Mouse (Mus musculus): ENCODE data around the gene Adgrl3. TPM values are rescaled to one million over a fixed set of nuclear protein-coding genes. Genes with fewer than 3 reads are reported as not detected.
"Not testable (repeated sequence)": the region's sequence is repeated elsewhere in the genome, so short reads cannot be mapped to it uniquely, and the experiment has no call there.

Adgrl3 gene
- polyA plus RNA-seq, 1 experiment from 2014 or later = 2.0 TPM

DNA sequence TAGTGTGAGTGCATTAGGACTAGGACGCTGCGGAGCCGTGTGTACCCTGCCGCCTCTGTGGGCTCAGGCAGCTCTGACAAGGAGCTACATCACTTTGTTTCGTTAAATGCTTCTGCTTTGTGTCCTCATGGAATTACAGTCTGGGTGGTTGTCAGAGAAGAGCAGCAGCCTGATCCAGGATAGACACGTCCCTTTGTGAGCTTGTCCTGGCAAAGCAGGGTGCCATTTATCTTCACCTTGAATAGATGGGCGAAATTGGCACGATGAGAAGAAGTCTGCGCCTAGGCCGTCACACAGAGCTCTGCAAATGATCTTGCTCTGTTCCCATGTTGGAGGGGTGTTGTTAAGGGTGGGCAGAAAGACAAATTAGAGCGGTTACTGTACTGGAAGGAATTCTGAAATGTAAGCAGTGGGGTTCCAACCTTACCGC, 504.6 kb downstream of the Adgrl3 start:
- Histone ChIP-seq H3K4me2 (no peak overlapping the region), H3K9me3 (replicated peaks) (no peaks in the 10 kb centered on the region), H3K27ac (no peak overlapping the region), H3K9ac (no peak overlapping the region), H3K4me1 (replicated peaks) (no peaks in the 10 kb centered on the region), H3K36me3 (no peaks in the 10 kb centered on the region), H3K4me3 (replicated peaks) (no peak overlapping the region), H3K27me3 (no peaks in the 10 kb centered on the region)
- DNase-seq = no peak
- no peak for ATAC-seq (ENCODE audit: low read depth)
- WGBS (ENCODE audit: insufficient replicate concordance) = 83% methylated on average over 12 of the region's 12 CpGs

DNA sequence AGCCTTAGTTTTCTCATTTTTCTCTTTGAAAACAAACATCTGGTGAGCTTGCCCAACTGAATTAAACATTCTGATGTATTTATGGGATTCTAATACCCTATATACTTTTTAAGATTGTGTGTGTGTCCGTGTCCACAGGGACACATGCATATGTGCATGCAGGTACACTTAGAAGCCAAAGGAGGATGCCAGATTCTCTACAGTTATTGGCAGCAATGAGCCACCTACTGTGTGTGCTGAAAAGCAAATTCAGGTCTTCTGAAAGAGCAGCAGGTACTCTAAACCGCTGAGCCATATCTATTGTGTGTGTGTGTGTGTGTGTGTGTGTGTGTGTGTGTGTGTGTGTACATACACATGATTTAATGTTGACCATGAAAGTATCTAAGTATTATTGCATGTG, 505.4 kb downstream of the Adgrl3 start:
- ATAC-seq (ENCODE audit: low read depth) = no peak
- Histone ChIP-seq H3K4me2 (no peak overlapping the region), H3K9me3 (replicated peaks) (no peaks in the 10 kb centered on the region), H3K4me3 (replicated peaks) (no peak overlapping the region), H3K36me3 (no peaks in the 10 kb centered on the region), H3K27ac (no peak overlapping the region), H3K9ac (no peak overlapping the region), H3K4me1 (replicated peaks) (no peaks in the 10 kb centered on the region), H3K27me3 (no peaks in the 10 kb centered on the region)
- whole genome bisulfite sequencing (ENCODE audit: insufficient replicate concordance) = 62% methylated on average over 2 of the region's 2 CpGs
- no peak for DNase-seq

DNA sequence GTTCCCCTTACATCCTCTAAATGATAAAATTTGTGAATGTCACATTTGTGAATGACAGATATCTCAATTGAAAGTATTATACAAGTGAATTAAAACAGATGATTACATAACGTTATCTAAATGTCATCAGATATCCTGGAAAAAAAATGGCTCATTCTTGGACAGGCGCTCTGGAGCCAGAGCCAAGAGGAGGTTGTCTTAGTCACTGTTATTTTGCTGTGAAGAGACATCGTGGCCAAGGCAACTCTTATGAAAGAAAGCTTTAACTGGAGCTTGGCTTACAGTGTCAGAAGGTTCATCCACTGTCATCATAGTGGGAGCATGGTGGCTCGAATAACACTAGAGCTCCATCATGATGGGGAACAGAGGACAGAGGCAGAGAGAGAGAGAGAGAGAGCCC, 511.7 kb downstream of the Adgrl3 start:
- H3K4me2 ChIP-seq = no peak overlapping the region
- H3K9me3 ChIP-seq (replicated peaks) = no peaks in the 10 kb centered on the region
- H3K4me1 ChIP-seq (replicated peaks) = no peaks in the 10 kb centered on the region
- H3K27me3 ChIP-seq = no peaks in the 10 kb centered on the region
- no peak overlapping the region for H3K27ac ChIP-seq
- H3K36me3 ChIP-seq = no peaks in the 10 kb centered on the region
- H3K4me3 ChIP-seq (replicated peaks) = no peak overlapping the region
- DNase-seq = no peak
- no peak for ATAC-seq (ENCODE audit: low read depth)
- H3K9ac ChIP-seq = no peak overlapping the region
- 68% methylated on average over 4 of the region's 4 CpGs for WGBS (ENCODE audit: insufficient replicate concordance)

DNA sequence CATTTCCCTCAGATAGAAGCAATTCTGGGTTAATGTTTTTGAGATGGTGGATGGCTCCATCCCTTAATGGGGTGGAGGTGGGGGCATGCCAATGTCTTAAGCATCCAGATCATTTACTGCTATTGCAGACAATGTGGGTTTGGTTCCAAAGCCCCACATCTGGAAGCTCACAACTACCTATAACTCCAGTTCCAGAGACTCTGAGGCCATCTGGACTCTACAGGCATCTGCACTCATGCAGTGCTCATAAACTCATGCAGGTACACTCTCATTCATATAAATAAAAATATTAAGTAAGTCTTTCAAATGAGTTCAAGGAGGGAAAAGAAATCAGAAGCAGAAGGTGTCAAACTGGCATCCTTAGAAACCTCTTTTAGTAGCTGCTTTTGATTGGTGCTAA, 530.3 kb downstream of the Adgrl3 start:
- Histone ChIP-seq H3K9me3 (replicated peaks) (no peaks in the 10 kb centered on the region), H3K9ac (no peak overlapping the region), H3K4me1 (replicated peaks) (no peaks in the 10 kb centered on the region), H3K4me3 (replicated peaks) (no peak overlapping the region), H3K27ac (no peak overlapping the region), H3K4me2 (no peak overlapping the region), H3K36me3 (no peaks in the 10 kb centered on the region), H3K27me3 (no peaks in the 10 kb centered on the region)
- ATAC-seq (ENCODE audit: low read depth) (no peak), DNase-seq (no peak)

DNA sequence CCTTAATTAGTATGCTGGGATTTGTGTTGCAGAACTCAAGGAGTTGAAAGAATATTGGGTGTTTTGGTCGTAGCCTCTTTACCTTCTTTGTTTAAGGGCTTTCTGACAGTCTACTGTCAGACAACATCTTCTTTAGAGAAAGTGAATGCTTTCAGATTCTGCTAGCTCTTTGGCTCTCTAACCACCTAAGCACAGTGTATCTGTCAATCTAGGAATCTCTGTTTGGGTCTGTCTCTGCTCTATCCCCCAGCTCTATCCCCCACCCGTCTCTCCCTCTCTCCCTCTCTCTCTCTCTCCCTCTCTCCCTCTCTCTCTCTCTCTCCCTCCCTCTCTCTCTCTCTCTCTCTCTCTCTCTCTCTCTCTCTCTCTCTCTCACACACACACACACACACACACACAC, 535.2 kb downstream of the Adgrl3 start:
- ATAC-seq (ENCODE audit: low read depth); H3K4me3 ChIP-seq (replicated peaks); H3K36me3 ChIP-seq; H3K4me2 ChIP-seq; DNase-seq; H3K4me1 ChIP-seq (replicated peaks); H3K9me3 ChIP-seq (replicated peaks); H3K27ac ChIP-seq; H3K27me3 ChIP-seq; H3K9ac ChIP-seq: not testable (repeated sequence)
- WGBS (ENCODE audit: insufficient replicate concordance) = 54% methylated on average over 2 of the region's 2 CpGs

DNA sequence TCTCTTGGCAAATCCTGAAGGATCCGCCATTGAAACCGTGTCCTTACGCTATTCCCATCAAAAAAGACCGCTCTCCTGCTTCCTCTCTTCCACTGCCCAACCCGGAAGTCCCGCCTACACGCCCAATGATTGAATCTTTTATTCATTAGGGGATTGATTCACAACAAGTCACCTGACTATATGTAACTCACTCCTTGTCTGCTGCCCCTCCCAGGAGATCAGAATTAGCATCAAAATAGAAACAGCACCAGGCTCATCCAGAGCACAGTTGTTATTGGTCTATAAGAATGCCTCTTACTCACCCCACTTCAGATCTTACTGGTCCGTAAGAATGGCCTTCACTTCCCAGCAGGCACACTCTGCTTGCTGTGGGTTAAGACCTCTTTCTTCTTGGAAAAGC, 536.1 kb downstream of the Adgrl3 start:
- no peak for DNase-seq
- WGBS (ENCODE audit: insufficient replicate concordance) = 64% methylated on average over 8 of the region's 8 CpGs
- H3K9ac ChIP-seq = no peak overlapping the region
- H3K4me1 ChIP-seq (replicated peaks) = no peaks in the 10 kb centered on the region
- H3K36me3 ChIP-seq = no peaks in the 10 kb centered on the region
- no peak overlapping the region for H3K4me2 ChIP-seq
- no peak overlapping the region for H3K4me3 ChIP-seq (replicated peaks)
- ATAC-seq (ENCODE audit: low read depth) = no peak
- no peaks in the 10 kb centered on the region for H3K27me3 ChIP-seq
- H3K27ac ChIP-seq = no peak overlapping the region
- H3K9me3 ChIP-seq (replicated peaks) = no peaks in the 10 kb centered on the region

DNA sequence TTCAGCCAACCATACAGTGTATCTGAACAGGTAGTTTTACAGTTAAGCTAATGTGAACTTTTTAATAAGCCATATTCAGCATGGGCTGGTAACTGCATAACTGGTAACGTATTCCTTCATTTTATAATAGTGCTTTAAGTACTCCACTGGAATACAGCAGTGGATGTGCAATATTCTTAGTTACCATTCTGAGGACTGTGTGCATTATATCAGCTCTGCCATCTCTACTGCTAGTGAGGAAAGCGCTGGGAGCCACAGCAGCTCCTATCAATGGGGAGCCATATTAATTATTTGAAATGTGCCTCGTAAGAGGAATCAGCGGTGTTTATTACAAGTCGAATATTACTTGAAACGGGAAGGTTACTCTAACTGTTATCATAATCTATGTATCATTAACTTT, 539.0 kb downstream of the Adgrl3 start:
- Histone ChIP-seq H3K4me1 (replicated peaks) (no peaks in the 10 kb centered on the region), H3K4me3 (replicated peaks) (no peak overlapping the region)
- 84% methylated on average over 6 of the region's 6 CpGs for WGBS (ENCODE audit: insufficient replicate concordance)

DNA sequence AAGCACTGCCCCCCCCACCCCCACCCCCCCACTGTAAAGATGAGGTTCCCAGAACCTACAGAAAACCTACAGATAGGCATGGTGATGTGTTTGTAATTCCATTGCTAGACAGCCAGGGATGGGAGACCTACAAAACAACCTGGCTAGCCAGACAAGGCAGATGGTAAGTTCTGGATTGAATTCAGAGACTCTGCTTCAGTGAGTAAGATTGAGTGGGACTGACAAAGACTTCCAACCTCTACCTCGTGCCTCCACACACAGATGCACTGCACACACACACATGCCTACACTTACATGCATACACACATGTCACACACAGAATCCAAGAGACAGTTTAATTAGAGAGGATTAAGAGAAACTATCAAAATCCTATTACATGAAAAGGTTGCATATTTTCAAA, 544.4 kb downstream of the Adgrl3 start:
- ATAC-seq (ENCODE audit: low read depth) = no peak
- no peak overlapping the region for H3K27ac ChIP-seq
- no peak overlapping the region for H3K4me3 ChIP-seq (replicated peaks)
- H3K9me3 ChIP-seq (replicated peaks) = no peaks in the 10 kb centered on the region
- H3K9ac ChIP-seq = no peak overlapping the region
- 31% methylated on average over 1 of the region's 1 CpGs for WGBS (ENCODE audit: insufficient replicate concordance)
- no peak for DNase-seq
- H3K36me3 ChIP-seq = no peaks in the 10 kb centered on the region
- H3K4me1 ChIP-seq (replicated peaks) = no peaks in the 10 kb centered on the region
- no peaks in the 10 kb centered on the region for H3K27me3 ChIP-seq
- no peak overlapping the region for H3K4me2 ChIP-seq

More for the DNA sequence above, 539.0 kb downstream of the Adgrl3 start:
- Histone ChIP-seq H3K27ac (no peak overlapping the region), H3K9me3 (replicated peaks) (no peaks in the 10 kb centered on the region), H3K4me2 (no peak overlapping the region), H3K27me3 (no peaks in the 10 kb centered on the region), H3K36me3 (no peaks in the 10 kb centered on the region), H3K9ac (no peak overlapping the region)
- ATAC-seq (ENCODE audit: low read depth) = no peak
- DNase-seq = no peak

DNA sequence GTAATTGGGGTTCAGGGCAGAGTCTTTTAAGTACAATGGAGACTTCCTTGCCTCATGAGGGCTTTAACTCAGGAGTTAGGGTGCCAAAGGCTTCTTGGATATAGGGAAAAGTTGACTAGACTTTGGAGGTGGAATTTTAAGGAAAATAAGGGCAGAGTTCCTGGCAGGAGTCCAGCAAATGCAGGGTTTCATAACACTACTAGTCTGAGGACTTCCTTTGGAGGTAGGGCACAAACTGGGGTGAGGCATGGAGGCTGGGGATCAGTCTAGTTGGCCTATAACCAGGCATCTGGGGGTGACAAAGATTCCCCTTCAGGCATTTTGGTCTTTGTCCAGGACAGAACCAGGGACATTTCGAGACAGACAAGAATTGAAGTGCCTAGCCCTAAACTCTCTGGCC, 546.6 kb downstream of the Adgrl3 start:
- ATAC-seq (ENCODE audit: low read depth) = no peak

DNA sequence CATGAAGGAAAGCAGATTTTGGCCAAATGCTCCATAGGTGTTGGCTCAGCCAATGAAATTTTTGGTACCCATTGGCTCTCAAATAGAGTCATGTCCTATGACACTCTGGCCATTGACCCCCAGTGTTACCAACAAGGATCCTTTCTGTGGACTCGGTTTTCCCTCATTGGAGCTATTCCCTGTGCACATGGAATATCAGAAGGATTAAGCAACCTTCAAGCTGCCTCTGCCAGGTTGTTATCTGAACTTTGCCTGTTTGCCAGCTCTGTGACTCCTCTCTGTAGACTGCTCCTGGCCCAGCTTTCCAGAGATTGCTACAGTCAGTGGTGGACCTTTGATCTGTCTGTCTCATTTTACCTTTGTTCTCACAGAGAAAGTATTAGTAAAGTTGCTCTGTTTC, 548.8 kb downstream of the Adgrl3 start:
- no peak for DNase-seq
- Histone ChIP-seq H3K36me3 (no peaks in the 10 kb centered on the region), H3K9me3 (replicated peaks) (no peaks in the 10 kb centered on the region), H3K27ac (no peak overlapping the region), H3K4me2 (no peak overlapping the region), H3K4me1 (replicated peaks) (no peaks in the 10 kb centered on the region), H3K4me3 (replicated peaks) (no peak overlapping the region), H3K27me3 (no peaks in the 10 kb centered on the region), H3K9ac (no peak overlapping the region)
- no peak for ATAC-seq (ENCODE audit: low read depth)
- 45% methylated on average over 1 of the region's 1 CpGs for WGBS (ENCODE audit: insufficient replicate concordance)

More for the DNA sequence above, 546.6 kb downstream of the Adgrl3 start:
- Histone ChIP-seq H3K9ac (no peak overlapping the region), H3K36me3 (no peaks in the 10 kb centered on the region), H3K4me2 (no peak overlapping the region), H3K9me3 (replicated peaks) (no peaks in the 10 kb centered on the region), H3K4me3 (replicated peaks) (no peak overlapping the region), H3K27me3 (no peaks in the 10 kb centered on the region), H3K4me1 (replicated peaks) (no peaks in the 10 kb centered on the region), H3K27ac (no peak overlapping the region)
- WGBS (ENCODE audit: insufficient replicate concordance) = 56% methylated on average over 1 of the region's 1 CpGs
- DNase-seq = no peak

DNA sequence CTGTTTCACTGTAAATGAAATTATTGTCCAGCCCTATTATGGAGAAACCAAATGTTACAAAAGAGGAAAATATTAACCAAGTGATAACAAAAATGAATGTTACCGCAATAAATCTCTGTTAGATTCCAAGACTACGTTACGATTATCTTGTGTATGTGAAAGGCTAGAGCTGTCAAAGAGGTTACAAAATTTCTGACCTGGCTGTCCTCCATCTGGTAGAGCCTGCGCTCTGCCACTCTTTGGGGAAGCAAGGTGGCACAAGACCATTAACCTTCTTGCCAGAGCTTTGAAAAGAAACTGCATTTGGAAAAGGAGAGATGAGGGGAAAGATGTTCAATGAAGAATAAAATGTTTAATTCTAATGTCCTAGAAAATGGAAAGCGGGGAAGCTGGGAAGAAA, 562.9 kb downstream of the Adgrl3 start:
- H3K36me3 ChIP-seq = no peaks in the 10 kb centered on the region

DNA sequence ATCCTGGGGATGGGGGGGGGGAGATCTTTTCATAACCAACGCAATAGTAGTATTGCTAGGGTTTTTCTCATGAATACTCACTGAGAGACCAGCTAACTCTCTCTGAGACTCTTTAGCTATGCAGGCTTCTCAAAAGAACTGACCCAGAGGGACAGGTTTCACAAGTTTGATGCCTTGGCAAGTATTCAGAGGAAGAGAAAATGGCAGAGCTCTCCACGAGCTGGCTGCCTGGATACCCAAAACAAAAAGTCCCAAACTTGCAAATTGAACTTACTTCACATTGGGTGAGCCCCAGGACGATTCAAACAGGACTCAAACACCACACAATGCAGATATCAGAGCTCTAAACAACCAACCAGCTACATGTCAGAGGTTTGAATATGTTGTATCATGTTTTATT, 563.5 kb downstream of the Adgrl3 start:
- Histone ChIP-seq H3K27ac (no peak overlapping the region), H3K36me3 (no peaks in the 10 kb centered on the region), H3K4me1 (replicated peaks) (no peaks in the 10 kb centered on the region), H3K9ac (no peak overlapping the region), H3K4me3 (replicated peaks) (no peak overlapping the region), H3K4me2 (no peak overlapping the region), H3K27me3 (no peaks in the 10 kb centered on the region), H3K9me3 (replicated peaks) (no peaks in the 10 kb centered on the region)
- ATAC-seq (ENCODE audit: low read depth) = no peak
- 35% methylated on average over 3 of the region's 3 CpGs for WGBS (ENCODE audit: insufficient replicate concordance)
- DNase-seq = no peak

More for the DNA sequence above, 562.9 kb downstream of the Adgrl3 start:
- H3K27ac ChIP-seq = no peak overlapping the region
- DNase-seq (no peak), ATAC-seq (ENCODE audit: low read depth) (no peak)
- no peaks in the 10 kb centered on the region for H3K9me3 ChIP-seq (replicated peaks)
- WGBS (ENCODE audit: insufficient replicate concordance) = 80% methylated on average over 5 of the region's 5 CpGs
- H3K4me2 ChIP-seq = no peak overlapping the region
- H3K4me1 ChIP-seq (replicated peaks) = no peaks in the 10 kb centered on the region
- H3K9ac ChIP-seq = no peak overlapping the region
- H3K27me3 ChIP-seq = no peaks in the 10 kb centered on the region
- no peak overlapping the region for H3K4me3 ChIP-seq (replicated peaks)

DNA sequence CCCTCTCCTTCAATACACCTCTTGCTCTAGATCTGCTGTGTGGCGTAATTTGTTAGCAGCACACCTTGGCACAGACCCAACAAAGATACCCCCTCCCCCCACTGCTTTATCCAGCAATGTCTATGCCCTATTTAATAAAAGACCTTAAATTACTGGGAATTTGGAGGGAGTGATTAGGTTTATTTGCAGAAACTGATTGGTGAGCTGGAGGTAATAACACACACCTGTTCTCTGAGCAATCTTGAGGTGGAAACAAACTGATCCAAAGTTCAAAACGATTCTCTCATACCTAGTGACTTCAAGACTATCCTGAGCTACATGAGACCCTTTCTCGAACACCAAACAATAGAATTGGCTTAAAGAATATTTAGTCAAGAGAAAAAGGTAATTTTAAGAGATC, 565.0 kb downstream of the Adgrl3 start:
- H3K9ac ChIP-seq = no peak overlapping the region
- no peaks in the 10 kb centered on the region for H3K9me3 ChIP-seq (replicated peaks)
- ATAC-seq (ENCODE audit: low read depth) (no peak), DNase-seq (no peak)
- H3K36me3 ChIP-seq = no peaks in the 10 kb centered on the region
- H3K27ac ChIP-seq = no peak overlapping the region
- no peak overlapping the region for H3K4me2 ChIP-seq
- whole genome bisulfite sequencing (ENCODE audit: insufficient replicate concordance) = 55% methylated on average over 3 of the region's 3 CpGs
- no peak overlapping the region for H3K4me3 ChIP-seq (replicated peaks)
- no peaks in the 10 kb centered on the region for H3K4me1 ChIP-seq (replicated peaks)
- no peaks in the 10 kb centered on the region for H3K27me3 ChIP-seq

Data from liver, embryonic 13.5 days (tissue).